Mouse (Mus musculus) liver, embryonic 14.5 days (tissue): ENCODE measurements around the gene 9230102O04Rik. TPM values are rescaled to one million over a fixed set of nuclear protein-coding genes. Genes with fewer than 3 reads are reported as not detected.

Experiments
- ATAC-seq: fragments of 200-750 bp; cut with Nextera tagmentation; 2 replicates; pipeline ENCODE4 v1.8.0; 2017; ENCODE audit warnings: moderate number of reproducible peaks, mild to moderate bottlenecking, moderate library complexity; ENCODE audit not compliant: insufficient read depth
- DNase-seq, 3 experiments: peaks; one replicate each; pipeline ENCODE4 v3.0.0-alpha.2; 2012 to 2013; ENCODE audit warnings: low read depth in 3 of 3, low spot score in 3 of 3
- H3K27ac ChIP-seq: fragments of 300-500 bp; sonication (generic); 2 replicates; pipeline ENCODE4 v1.5.1; 2014; ENCODE audit warnings: moderate library complexity, mild to moderate bottlenecking, control low read depth, inconsistent platforms
- H3K27me3 ChIP-seq: fragments of 300-500 bp; sonication (generic); 2 replicates; pipeline ENCODE4 v1.6.1; 2014; ENCODE audit warnings: mild to moderate bottlenecking, low read length, moderate library complexity; ENCODE audit not compliant: control insufficient read depth, insufficient read depth
- H3K36me3 ChIP-seq: fragments of 300-500 bp; sonication (generic); replicated peaks from 2 replicates; pipeline ENCODE4 v1.6.1; 2014; ENCODE audit warnings: low read depth; ENCODE audit not compliant: control insufficient read depth, insufficient read depth
- H3K4me1 ChIP-seq, 2 experiments: fragments of 200-500 bp in 1 of 2; fragments of 300-500 bp in 1 of 2; sonication (generic) in 1 of 2; replicated peaks; 2 replicates each; pipeline ENCODE4 v1.6.1; 2012 to 2014; ENCODE audit warnings: antibody characterized with exemption in 1 of 2, inconsistent platforms in 1 of 2, low read length in 1 of 2; ENCODE audit not compliant: control insufficient read depth in 2 of 2, insufficient read depth in 2 of 2
- H3K4me2 ChIP-seq: fragments of 300-500 bp; sonication (generic); 2 replicates; pipeline ENCODE4 v1.6.1; 2014; ENCODE audit warnings: low read depth, mild to moderate bottlenecking, control low read depth, moderate library complexity
- H3K4me3 ChIP-seq, 2 experiments: fragments of 200-500 bp in 1 of 2; fragments of 300-500 bp in 1 of 2; sonication (generic) in 1 of 2; 2 replicates each; pipeline ENCODE4 v1.5.1; 2012 to 2014; ENCODE audit warnings: low read depth in 2 of 2, low read length in 2 of 2, mild to moderate bottlenecking in 2 of 2, control low read depth in 1 of 2, inconsistent platforms in 1 of 2, moderate library complexity in 1 of 2; ENCODE audit not compliant: insufficient read depth in 1 of 2
- H3K9ac ChIP-seq: fragments of 300-500 bp; sonication (generic); replicated peaks from 2 replicates; pipeline ENCODE4 v1.6.1; 2014; ENCODE audit warnings: mild to moderate bottlenecking, control low read depth, moderate library complexity
- H3K9me3 ChIP-seq: fragments of 300-500 bp; sonication (generic); 2 replicates; pipeline ENCODE4 v1.6.1; 2016; ENCODE audit warnings: low read length, mixed read lengths; ENCODE audit not compliant: control insufficient read depth
- CTCF ChIP-seq: IDR thresholded peaks from 2 replicates; pipeline ENCODE4 v1.5.1; 2016; ENCODE audit warnings: antibody characterized with exemption, low read depth, control low read depth
- EP300 ChIP-seq: IDR thresholded peaks from 2 replicates; pipeline ENCODE4 v1.6.1; 2016; ENCODE audit warnings: antibody characterized with exemption, low read depth
- WGBS: fragments of 180-500 bp; shearing (Covaris S2); extraction: QIAGEN DNeasy Blood & Tissue Kit; methylation state at CpG from one replicate; pipeline ENCODE4 v1.1.7; 2014; ENCODE audit not compliant: insufficient replicate concordance; 5-methylcytosine and 5-hydroxymethylcytosine counted together
- polyA plus RNA-seq, 2 experiments: library from polyadenylated mRNA; depleted of rRNA in 1 of 2; stranded (reverse) in 1 of 2; unstranded in 1 of 2; fragments of >200 nt; fragmentation: Nextera tagmentation in 1 of 2; extraction: Ambion mirVana in 1 of 2; gene quantifications; 2 replicates each; pipeline versions ENCODE4 v1.2.1 to v1.2.3; 2012 to 2014

Gene 9230102O04Rik
- polyA plus RNA-seq, 2 experiments, result not detected

GRCm38 (mm10) chr2:9871798-9872197 lies 17.5 kb downstream of the 9230102O04Rik start:
- 22% methylated on average over 6 of the region's 6 CpGs for WGBS
- no peaks in the 10 kb centered on the region for H3K9me3 ChIP-seq
- ATAC-seq (no peak), DNase-seq (no peak)
- H3K4me1 ChIP-seq, result peaks cover 0 to 2% of the 10 kb centered on the region in 2 experiments; a peak in 2 of 4 replicates
- H3K36me3 ChIP-seq, result no peaks in the 10 kb centered on the region
- H3K4me3 ChIP-seq, result no peak overlapping the region
- TF ChIP-seq EP300, result no peak
- no peak overlapping the region for H3K27ac ChIP-seq
- peaks cover 38% of the 10 kb centered on the region for H3K27me3 ChIP-seq
- no peak overlapping the region for H3K9ac ChIP-seq
- H3K4me2 ChIP-seq, result no peak overlapping the region

DNA sequence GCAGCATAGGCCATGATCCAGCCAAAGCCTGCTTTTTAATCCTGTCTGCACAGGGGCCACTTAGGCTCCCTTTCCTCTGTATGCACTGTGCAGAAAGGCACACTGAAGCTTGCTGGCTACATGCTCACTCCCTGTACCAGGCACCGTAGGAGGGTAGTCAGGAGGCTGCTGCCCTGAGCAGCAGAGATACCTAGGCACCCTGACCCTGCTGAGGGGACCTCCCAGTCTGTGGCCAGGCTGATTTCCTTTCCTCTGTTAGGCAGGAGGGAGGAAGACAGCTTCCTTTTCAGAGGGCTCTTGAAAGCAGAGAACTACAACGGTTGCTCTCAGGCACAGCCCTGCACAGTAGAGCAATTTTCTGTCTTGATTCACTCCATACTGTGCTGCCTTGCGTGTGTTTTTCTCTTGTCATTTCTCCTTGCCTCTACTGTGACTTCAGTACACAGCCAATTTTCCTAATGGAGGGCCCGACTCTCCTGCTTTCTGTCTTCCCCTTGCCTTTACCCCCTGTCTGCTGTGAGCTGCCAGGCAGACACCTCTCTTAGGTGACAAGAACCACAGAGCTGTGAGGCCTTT lies 18.1 kb downstream of the 9230102O04Rik start:
- Histone ChIP-seq H3K4me3 (no peak overlapping the region), H3K9me3 (no peaks in the 10 kb centered on the region), H3K4me2 (no peak overlapping the region), H3K4me1 (peaks cover 0 to 2% of the 10 kb centered on the region in 2 experiments; a peak in 2 of 4 replicates), H3K9ac (no peak overlapping the region), H3K27ac (no peak overlapping the region), H3K36me3 (no peaks in the 10 kb centered on the region), H3K27me3 (peaks cover 33% of the 10 kb centered on the region)
- WGBS, result 17% methylated on average over 4 of the region's 4 CpGs
- TF ChIP-seq EP300 (no peak), CTCF (no peak)
- no peak for ATAC-seq
- no peak for DNase-seq

- H3K27ac ChIP-seq, result no peak overlapping the region
- no peaks in the 10 kb centered on the region; a peak in 1 of 4 replicates for H3K4me1 ChIP-seq
- H3K4me3 ChIP-seq, result no peak overlapping the region
- no peaks in the 10 kb centered on the region for H3K36me3 ChIP-seq
- H3K9ac ChIP-seq, result no peak overlapping the region
- WGBS, result 26% methylated on average over 12 of the region's 12 CpGs
- no peak for ATAC-seq
- H3K9me3 ChIP-seq, result no peaks in the 10 kb centered on the region
- no peak overlapping the region for H3K4me2 ChIP-seq
- no peak for DNase-seq
- TF ChIP-seq CTCF, result no peak
- no peak for TF ChIP-seq EP300
- peaks cover 3% of the 10 kb centered on the region for H3K27me3 ChIP-seq
Observed at GRCm38 (mm10) chr2:9867092-9867825, 22.1 kb downstream of the 9230102O04Rik start.

DNA sequence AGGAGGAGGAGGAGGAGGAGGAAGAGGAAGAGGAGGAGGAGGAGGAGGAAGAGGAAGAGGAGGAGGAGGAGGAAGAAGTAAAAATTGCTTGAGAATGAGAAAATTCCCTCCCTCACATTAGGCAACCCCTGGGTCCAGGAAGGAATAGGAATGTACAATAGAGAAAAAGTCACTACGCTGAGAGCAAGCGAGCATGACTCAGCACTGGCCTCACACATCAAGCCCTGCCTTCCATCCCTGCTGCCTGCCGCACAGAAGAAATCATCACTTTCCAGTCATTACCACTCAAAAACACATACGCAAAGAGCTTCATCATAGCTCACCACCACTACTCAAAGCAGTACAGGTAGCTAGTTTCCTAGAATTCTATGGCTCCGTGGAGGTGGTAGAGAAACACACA lies 28.6 kb downstream of the 9230102O04Rik start:
- no peak for ATAC-seq
- no peak overlapping the region for H3K4me3 ChIP-seq

GRCm38 (mm10) chr2:9855861-9856260 lies 33.5 kb downstream of the 9230102O04Rik start:
- H3K9ac ChIP-seq, result no peak overlapping the region
- no peak overlapping the region for H3K4me2 ChIP-seq
- H3K27me3 ChIP-seq, result no peaks in the 10 kb centered on the region
- DNase-seq (no peak), ATAC-seq (no peak)
- H3K4me1 ChIP-seq, result no peaks in the 10 kb centered on the region
- no peak for TF ChIP-seq EP300
- H3K36me3 ChIP-seq, result no peaks in the 10 kb centered on the region
- 41% methylated on average over 4 of the region's 4 CpGs for WGBS
- H3K9me3 ChIP-seq, result no peaks in the 10 kb centered on the region
- no peak overlapping the region for H3K4me3 ChIP-seq
- no peak overlapping the region for H3K27ac ChIP-seq

More for the DNA sequence above, 28.6 kb downstream of the 9230102O04Rik start:
- Histone ChIP-seq H3K4me1 (no peaks in the 10 kb centered on the region), H3K9me3 (no peaks in the 10 kb centered on the region), H3K27me3 (no peaks in the 10 kb centered on the region), H3K4me2 (no peak overlapping the region), H3K36me3 (no peaks in the 10 kb centered on the region), H3K27ac (no peak overlapping the region), H3K9ac (no peak overlapping the region)
- no peak for TF ChIP-seq EP300
- no peak for TF ChIP-seq CTCF
- 44% methylated on average over 5 of the region's 5 CpGs for WGBS
- DNase-seq, result no peak
